Comparison of ENCODE assay signal across 21 mouse cellular contexts in genomic region chr12:3702903-3703302, GRCm38 (mm10).
"Had no signal": no experiment of that assay in that cellular context is flagged by ENCODE, and none has a peak within 500 bp of the region (broad histone marks: within the 10 kb centered on the region; RNA-seq: fewer than 3 reads in every experiment).

No protein-coding gene starts in this region.

- H3K36me3 ChIP-seq: liver, embryonic 13.5 days; midbrain, embryonic 12.5 days; midbrain, embryonic 15.5 days; neural tube, embryonic 12.5 days; stomach, embryonic 15.5 days had no signal

- H3K4me1 ChIP-seq: liver, embryonic 13.5 days; midbrain, embryonic 12.5 days; midbrain, embryonic 15.5 days; neural tube, embryonic 12.5 days; neural tube, embryonic 15.5 days; stomach, embryonic 15.5 days had no signal

- H3K27me3 ChIP-seq: liver, embryonic 13.5 days; midbrain, embryonic 12.5 days; midbrain, embryonic 15.5 days; neural tube, embryonic 12.5 days; neural tube, embryonic 15.5 days; stomach, embryonic 15.5 days had no signal

- H3K4me3 ChIP-seq: left cerebral cortex, adult 2 months; liver, embryonic 13.5 days; midbrain, embryonic 12.5 days; midbrain, embryonic 15.5 days; neural tube, embryonic 12.5 days; neural tube, embryonic 15.5 days; stomach, embryonic 15.5 days had no signal

- H3K27ac ChIP-seq: kidney, postnatal 0 days; left cerebral cortex, adult 2 months; liver, embryonic 13.5 days; macrophage; midbrain, embryonic 12.5 days; midbrain, embryonic 15.5 days; neural tube, embryonic 12.5 days; neural tube, embryonic 15.5 days; stomach, embryonic 15.5 days had no signal

- ATAC-seq: inflammation-experienced regulatory T-cells, adult 6 months; lung, postnatal 0 days; midbrain, embryonic 15.5 days had no signal

- H3K4me2 ChIP-seq: liver, embryonic 13.5 days; lung, embryonic 14.5 days; midbrain, embryonic 12.5 days; midbrain, embryonic 15.5 days; neural tube, embryonic 12.5 days; neural tube, embryonic 15.5 days; stomach, embryonic 15.5 days had no signal

- DNase-seq: kidney, adult 2 months; kidney, postnatal 25 days; layer of hippocampus, postnatal 36 days; liver, embryonic 13.5 days; lung, embryonic 14.5 days; retina, postnatal 1 day; right cerebral cortex, postnatal 25 days; spleen, adult 18-20 months; thymus, adult 18-20 months; thymus, postnatal 14 days; thymus, postnatal 4 days had no signal

- H3K9me3 ChIP-seq: liver, embryonic 13.5 days; midbrain, embryonic 12.5 days; midbrain, embryonic 15.5 days; neural tube, embryonic 12.5 days; neural tube, embryonic 15.5 days; stomach, embryonic 15.5 days had no signal

- H3K9ac ChIP-seq: liver, embryonic 13.5 days; lung, embryonic 14.5 days; midbrain, embryonic 12.5 days; midbrain, embryonic 15.5 days; neural tube, embryonic 12.5 days; neural tube, embryonic 15.5 days; stomach, embryonic 15.5 days had no signal
